Mouse (Mus musculus): ENCODE results near the gene Lifr. TPM values are rescaled to one million over a fixed set of nuclear protein-coding genes. Genes with fewer than 3 reads are reported as not detected.

The Lifr gene
- polyA plus RNA-seq, 1 experiment from 2014 or later, result 19.8 TPM

DNA sequence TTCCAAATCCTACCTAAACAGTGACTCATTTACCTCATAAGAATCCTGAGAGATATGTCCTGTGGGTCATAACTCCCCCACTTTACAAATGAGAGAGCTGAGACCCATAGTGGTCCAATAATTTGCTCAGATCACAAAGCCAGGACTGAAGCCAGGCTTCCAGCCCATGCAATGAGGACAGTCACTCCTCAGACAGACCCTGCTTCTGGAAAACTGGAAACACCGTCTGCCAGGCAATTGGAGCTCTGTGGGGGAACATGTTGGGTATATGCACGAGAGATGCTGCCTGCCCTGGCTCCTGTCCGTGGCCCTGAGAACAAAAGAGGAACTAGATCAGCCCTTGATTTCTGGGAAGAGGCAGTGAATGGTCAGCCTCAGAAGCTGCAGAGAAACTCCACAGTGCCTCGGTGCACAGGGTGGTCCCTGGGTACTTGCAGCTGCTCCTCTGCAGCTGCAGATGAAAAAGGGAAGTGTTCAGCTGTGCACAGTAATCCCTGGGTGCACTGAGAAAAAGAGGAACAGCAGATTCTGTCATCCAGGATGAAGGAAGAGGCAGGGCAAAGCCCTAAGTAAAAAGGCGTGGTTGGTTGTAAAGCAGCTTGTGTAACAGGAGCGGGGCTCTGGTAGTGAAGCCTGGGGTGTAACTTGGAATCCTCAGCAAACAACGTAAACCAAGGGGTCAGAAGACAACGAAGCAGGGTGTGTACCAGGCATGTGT, 5.5 kb upstream of the Lifr start:
- no peak overlapping the region for H3K4me3 ChIP-seq (replicated peaks)
- H3K27ac ChIP-seq, result no peak overlapping the region
- ATAC-seq (ENCODE audit: insufficient read depth, low FRiP score, low read depth), result no peak; the same call in 1 of the 2 replicates

DNA sequence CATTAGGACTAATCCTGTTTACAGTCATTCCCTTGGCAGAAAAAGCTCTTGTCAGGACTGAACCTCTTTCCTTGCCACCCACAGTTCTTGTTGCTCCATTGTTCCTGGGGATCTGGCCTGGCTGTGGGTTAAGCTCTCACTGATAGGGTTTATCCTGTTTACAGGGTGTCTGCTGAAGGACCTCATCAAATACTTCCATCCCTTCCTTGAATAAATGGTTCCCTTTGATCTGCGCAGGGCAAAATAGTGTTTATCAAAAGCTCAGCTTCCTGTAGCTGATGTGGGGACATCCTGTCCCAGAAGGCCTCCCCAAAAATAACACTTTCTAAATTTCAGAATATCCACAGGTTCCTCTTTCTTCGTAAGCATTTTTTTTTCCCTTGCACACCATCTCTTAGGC, 1.7 kb upstream of the Lifr start:
- no peak overlapping the region for H3K9ac ChIP-seq
- no peaks in the 10 kb centered on the region for H3K36me3 ChIP-seq
- ATAC-seq (ENCODE audit: insufficient read depth, low FRiP score, low read depth), result no peak
- no peak overlapping the region for H3K27ac ChIP-seq
- H3K4me2 ChIP-seq, result no peak overlapping the region
- H3K4me1 ChIP-seq, result peaks cover 9% of the 10 kb centered on the region; the same call in 1 of the 2 replicates
- no peak overlapping the region for H3K4me3 ChIP-seq (replicated peaks)
- no peaks in the 10 kb centered on the region for H3K9me3 ChIP-seq
- no peaks in the 10 kb centered on the region for H3K27me3 ChIP-seq (replicated peaks)
- WGBS, result 68% methylated on average over 2 of the region's 2 CpGs

More for the DNA sequence above, 5.5 kb upstream of the Lifr start:
- 21% methylated on average over 8 of the region's 8 CpGs for WGBS
- Histone ChIP-seq H3K9me3 (no peaks in the 10 kb centered on the region), H3K4me2 (no peak overlapping the region), H3K27me3 (replicated peaks) (no peaks in the 10 kb centered on the region), H3K9ac (no peak overlapping the region), H3K4me1 (0 out of 2 replicates have a peak, but pooled peaks cover 4% of the 10 kb centered on the region), H3K36me3 (no peaks in the 10 kb centered on the region)

DNA sequence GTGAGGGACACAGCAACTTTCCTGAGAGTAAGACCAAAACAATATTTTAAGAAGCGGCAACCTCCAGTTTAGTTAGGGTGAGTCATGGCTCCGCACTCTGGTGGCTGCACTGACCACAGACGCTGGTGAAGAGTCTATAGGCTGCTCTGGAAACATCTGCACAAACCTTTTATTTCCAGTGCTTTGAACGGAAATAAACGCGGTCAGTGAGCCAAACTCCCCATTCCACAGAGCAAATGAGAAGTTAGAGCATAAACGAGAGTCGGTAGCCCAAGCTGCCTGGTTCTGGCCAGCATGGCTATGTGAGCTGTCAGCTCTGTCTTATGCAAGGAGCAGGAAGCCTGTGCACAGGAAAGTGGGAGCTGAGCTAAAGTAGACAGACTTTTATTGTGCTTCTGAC, 1.9 kb downstream of the Lifr start:
- H3K27ac ChIP-seq, result no peak overlapping the region
- no peak overlapping the region for H3K4me3 ChIP-seq (replicated peaks)
- peaks cover 5% of the 10 kb centered on the region; the same call in 1 of the 2 replicates for H3K4me1 ChIP-seq
- 37% methylated on average over 8 of the region's 8 CpGs for WGBS
- H3K9ac ChIP-seq, result no peak overlapping the region
- H3K9me3 ChIP-seq, result no peaks in the 10 kb centered on the region
- no peaks in the 10 kb centered on the region for H3K36me3 ChIP-seq
- ATAC-seq (ENCODE audit: insufficient read depth, low FRiP score, low read depth), result no peak
- H3K27me3 ChIP-seq (replicated peaks), result no peaks in the 10 kb centered on the region
- 0 out of 2 replicates have a peak overlapping the region, but pooled peaks have one; percentile 15 for H3K4me2 ChIP-seq

DNA sequence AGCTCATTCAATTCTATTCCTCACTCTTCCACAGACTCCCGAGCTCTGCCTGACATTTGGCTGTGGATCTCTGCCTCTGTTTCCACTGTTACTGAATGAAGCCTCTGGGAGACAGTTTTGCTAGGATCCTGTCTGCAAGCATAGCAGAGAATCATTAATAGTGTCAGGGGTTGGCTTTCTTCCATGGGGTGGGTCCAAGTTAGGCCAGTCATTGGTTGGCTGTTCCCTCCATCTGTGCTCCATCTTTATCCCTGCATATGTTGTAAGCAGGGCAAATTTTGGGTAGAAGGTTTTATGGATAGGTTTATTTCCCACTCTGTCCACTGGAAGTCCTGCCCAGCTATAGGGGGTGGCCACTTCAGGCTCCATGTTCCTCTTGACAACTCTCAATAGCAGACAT, 9.0 kb downstream of the Lifr start:
- ATAC-seq (ENCODE audit: insufficient read depth, low FRiP score, low read depth), result no peak
- no peak overlapping the region for H3K9ac ChIP-seq
- H3K9me3 ChIP-seq, result no peaks in the 10 kb centered on the region
- no peak overlapping the region for H3K4me3 ChIP-seq (replicated peaks)
- no peaks in the 10 kb centered on the region for H3K36me3 ChIP-seq
- WGBS, result 76% methylated on average over 1 of the region's 1 CpGs
- no peak overlapping the region for H3K27ac ChIP-seq
- no peaks in the 10 kb centered on the region for H3K27me3 ChIP-seq (replicated peaks)
- no peak overlapping the region for H3K4me2 ChIP-seq
- no peaks in the 10 kb centered on the region for H3K4me1 ChIP-seq

DNA sequence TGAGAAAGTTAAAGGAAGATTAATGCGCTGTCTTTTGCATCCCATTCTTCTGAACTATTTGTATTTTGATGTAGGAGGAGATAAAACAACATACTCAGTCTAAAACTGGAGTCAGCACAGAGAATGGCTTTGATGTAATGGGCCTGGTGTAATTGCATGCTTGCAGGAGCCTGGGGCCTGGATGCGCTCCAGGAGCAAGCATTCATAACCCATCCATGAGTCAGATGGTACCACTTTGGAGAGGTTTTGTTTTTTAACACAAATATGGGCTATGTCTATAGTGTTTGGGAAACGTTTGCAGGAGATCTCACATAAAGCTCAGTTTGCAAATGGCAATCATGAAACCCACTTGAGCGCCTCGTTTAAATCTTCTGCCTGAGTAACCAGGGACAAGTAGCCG, 9.8 kb downstream of the Lifr start:
- no peak overlapping the region for H3K9ac ChIP-seq
- H3K4me1 ChIP-seq, result no peaks in the 10 kb centered on the region
- no peaks in the 10 kb centered on the region for H3K27me3 ChIP-seq (replicated peaks)
- ATAC-seq (ENCODE audit: insufficient read depth, low FRiP score, low read depth), result no peak
- no peaks in the 10 kb centered on the region for H3K36me3 ChIP-seq
- H3K27ac ChIP-seq, result no peak overlapping the region
- 82% methylated on average over 6 of the region's 6 CpGs for WGBS
- H3K4me3 ChIP-seq (replicated peaks), result no peak overlapping the region
- H3K4me2 ChIP-seq, result no peak overlapping the region
- H3K9me3 ChIP-seq, result no peaks in the 10 kb centered on the region

DNA sequence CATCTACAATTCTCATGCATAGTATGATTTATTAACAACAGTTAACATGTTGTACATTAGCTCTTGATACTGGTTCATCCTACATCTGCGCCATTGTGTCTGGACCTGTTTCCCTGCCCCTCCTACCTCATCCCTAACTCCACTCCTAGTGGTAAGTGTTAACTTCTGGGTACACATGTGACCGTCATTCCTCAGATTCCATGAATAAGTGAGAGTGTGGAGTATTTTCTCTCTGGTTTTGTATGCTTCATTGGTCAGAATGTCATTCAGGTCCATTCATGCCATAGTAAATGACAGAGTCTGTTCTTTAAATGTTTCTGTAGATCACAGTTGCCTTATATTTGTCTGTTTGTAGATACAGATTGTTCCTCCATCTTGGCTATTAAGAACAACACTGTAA, 12.6 kb downstream of the Lifr start:
- Histone ChIP-seq H3K9me3 (no peaks in the 10 kb centered on the region), H3K36me3 (no peaks in the 10 kb centered on the region), H3K4me1 (no peaks in the 10 kb centered on the region), H3K27ac (no peak overlapping the region), H3K4me3 (replicated peaks) (no peak overlapping the region), H3K9ac (no peak overlapping the region), H3K27me3 (replicated peaks) (no peaks in the 10 kb centered on the region), H3K4me2 (no peak overlapping the region)
- ATAC-seq (ENCODE audit: insufficient read depth, low FRiP score, low read depth), result no peak
- WGBS, result 78% methylated on average over 2 of the region's 2 CpGs

DNA sequence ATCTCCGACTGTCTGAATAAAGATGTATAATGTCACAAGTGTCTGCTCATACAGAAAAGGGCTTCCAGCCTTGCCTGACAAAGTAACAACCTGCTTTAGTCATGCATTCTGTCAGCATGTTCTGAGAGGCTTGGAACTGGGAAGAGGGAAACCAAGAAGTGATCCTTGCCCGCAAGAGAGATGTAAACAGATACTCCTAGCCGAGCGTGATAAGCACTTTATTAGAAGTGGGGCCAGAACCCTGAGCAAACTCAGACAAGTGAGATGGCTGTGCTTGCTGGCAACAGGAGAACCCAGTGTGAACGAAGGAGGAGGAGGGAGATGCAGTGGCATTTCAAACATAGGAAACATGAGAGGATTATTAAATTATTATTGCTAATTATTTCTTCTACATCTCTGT, 14.8 kb downstream of the Lifr start:
- Histone ChIP-seq H3K4me3 (replicated peaks) (no peak overlapping the region), H3K27me3 (replicated peaks) (no peaks in the 10 kb centered on the region), H3K4me1 (no peaks in the 10 kb centered on the region), H3K27ac (no peak overlapping the region), H3K9me3 (no peaks in the 10 kb centered on the region), H3K4me2 (no peak overlapping the region), H3K9ac (no peak overlapping the region), H3K36me3 (no peaks in the 10 kb centered on the region)
- 31% methylated on average over 5 of the region's 5 CpGs for WGBS
- no peak for ATAC-seq (ENCODE audit: insufficient read depth, low FRiP score, low read depth)

DNA sequence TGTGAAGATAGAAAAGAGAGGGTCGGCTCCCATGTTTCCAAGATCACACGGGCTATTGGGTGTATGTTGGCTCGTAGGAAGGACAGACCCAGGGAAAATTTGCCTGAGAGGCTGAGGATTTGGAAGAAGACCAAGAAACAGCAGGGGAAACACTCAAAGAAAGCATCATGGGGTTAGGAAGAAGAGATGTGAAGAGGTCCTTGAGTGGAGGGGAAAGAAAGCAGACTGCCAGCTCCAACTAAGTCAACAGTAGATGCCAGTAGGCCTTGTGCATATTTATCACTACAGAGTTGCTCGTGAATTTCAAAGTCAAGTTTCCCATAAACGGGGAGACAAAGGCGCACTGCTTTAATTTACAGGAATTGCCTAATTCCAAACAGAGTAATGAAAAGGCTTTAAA, 17.7 kb downstream of the Lifr start:
- H3K36me3 ChIP-seq, result no peaks in the 10 kb centered on the region
- H3K27ac ChIP-seq, result no peak overlapping the region
- H3K27me3 ChIP-seq (replicated peaks), result no peaks in the 10 kb centered on the region
- H3K4me2 ChIP-seq, result no peak overlapping the region
- no peak overlapping the region for H3K4me3 ChIP-seq (replicated peaks)
- H3K9me3 ChIP-seq, result no peaks in the 10 kb centered on the region
- 83% methylated on average over 6 of the region's 6 CpGs for WGBS
- no peaks in the 10 kb centered on the region for H3K4me1 ChIP-seq
- no peak overlapping the region for H3K9ac ChIP-seq
- no peak for ATAC-seq (ENCODE audit: insufficient read depth, low FRiP score, low read depth)

DNA sequence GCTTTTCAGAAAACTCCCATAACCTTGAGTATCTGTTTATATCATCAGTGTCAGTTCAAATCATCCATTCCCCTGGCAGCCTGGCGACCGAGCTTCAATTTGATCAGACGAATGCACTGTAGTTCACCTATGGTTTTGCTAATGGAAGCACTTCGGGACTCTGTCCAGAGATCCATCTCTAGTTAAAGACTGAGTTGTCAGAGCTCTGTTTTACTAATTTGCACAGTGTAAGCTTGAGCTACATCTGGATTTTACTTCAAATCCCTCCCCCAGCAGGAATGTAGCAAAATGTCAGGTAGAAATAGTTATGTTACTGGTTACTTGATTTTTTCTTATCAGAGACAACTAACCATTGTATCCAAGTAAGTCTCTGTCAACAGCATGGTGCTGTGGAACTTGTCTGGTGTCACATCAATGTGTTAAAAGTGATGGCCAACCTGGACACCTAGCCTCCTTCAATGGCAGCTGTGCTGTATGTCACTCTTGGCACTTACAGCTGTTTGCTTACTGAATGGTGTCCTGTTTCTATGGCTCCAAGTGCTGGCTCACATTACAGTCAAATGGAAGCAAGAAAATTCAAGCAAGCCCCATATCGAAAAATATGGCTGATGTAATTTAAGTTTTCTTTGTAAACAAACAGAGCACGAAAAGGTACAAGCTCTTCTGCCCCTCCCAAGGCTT, 22.0 kb downstream of the Lifr start:
- Histone ChIP-seq H3K4me1 (no peaks in the 10 kb centered on the region), H3K9ac (no peak overlapping the region), H3K4me3 (replicated peaks) (no peak overlapping the region), H3K36me3 (no peaks in the 10 kb centered on the region), H3K9me3 (no peaks in the 10 kb centered on the region), H3K4me2 (no peak overlapping the region), H3K27ac (no peak overlapping the region), H3K27me3 (replicated peaks) (no peaks in the 10 kb centered on the region)
- WGBS, result 55% methylated on average over 6 of the region's 6 CpGs
- no peak for ATAC-seq (ENCODE audit: insufficient read depth, low FRiP score, low read depth)

DNA sequence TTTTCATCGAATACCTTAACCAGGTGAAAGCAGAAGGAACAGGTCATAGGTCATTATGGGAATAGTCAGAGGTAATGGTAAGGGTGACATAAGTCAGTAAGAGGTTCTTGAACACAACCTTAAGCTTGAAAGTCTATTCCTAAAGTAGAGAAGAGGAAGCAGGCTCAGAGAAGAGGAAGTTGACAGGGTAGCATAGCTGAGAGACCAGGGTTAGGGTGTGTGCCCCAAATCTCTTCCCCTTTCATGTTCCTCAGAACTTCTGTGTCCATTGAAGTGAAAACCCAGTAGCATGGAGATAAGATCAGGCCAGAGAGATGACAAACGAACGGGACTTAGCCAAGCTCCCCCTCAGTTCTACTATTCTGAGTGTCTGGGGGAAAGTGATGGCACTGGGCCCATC, 23.5 kb downstream of the Lifr start:
- H3K9me3 ChIP-seq, result no peaks in the 10 kb centered on the region
- H3K4me2 ChIP-seq, result no peak overlapping the region
- H3K4me1 ChIP-seq, result no peaks in the 10 kb centered on the region
- H3K4me3 ChIP-seq (replicated peaks), result no peak overlapping the region
- no peaks in the 10 kb centered on the region for H3K27me3 ChIP-seq (replicated peaks)
- H3K36me3 ChIP-seq, result no peaks in the 10 kb centered on the region
- H3K9ac ChIP-seq, result no peak overlapping the region
- no peak for ATAC-seq (ENCODE audit: insufficient read depth, low FRiP score, low read depth)
- no peak overlapping the region for H3K27ac ChIP-seq
- 60% methylated on average over 3 of the region's 3 CpGs for WGBS

DNA sequence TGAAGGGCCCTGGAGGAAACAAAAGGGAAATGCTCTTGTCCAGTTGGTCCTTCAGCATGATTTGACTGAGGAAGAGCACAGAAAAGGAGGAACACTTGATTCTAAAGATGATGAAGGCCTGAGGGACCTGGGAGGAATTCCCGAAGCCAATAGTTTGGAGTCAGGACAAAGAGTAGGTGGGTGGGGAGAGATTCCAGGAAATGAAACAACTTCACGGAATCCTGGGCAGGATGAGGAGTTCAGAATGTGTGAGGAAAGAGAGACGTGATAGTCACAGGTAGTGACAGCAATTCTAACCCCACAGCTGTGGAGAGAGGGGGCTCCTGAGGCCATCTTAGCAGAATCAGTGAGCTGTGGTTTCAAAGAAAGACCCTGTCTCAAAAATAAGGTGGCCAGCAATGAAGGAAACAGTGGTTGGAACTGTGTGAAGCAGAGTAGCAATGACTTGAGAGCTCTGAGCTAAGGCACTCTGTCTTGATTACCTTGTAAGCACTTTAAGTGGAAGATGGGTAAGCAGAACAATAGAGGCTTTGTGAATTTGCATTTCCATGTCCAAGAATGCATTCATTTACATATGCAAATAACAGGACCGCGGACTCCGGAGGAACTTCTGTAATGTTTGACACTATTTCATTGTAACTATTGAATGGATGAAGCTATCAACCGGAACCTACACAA, 25.1 kb downstream of the Lifr start:
- Histone ChIP-seq H3K36me3 (no peaks in the 10 kb centered on the region), H3K9ac (no peak overlapping the region), H3K4me2 (no peak overlapping the region), H3K4me1 (no peaks in the 10 kb centered on the region), H3K27me3 (replicated peaks) (no peaks in the 10 kb centered on the region), H3K27ac (no peak overlapping the region), H3K9me3 (no peaks in the 10 kb centered on the region), H3K4me3 (replicated peaks) (no peak overlapping the region)
- no peak for ATAC-seq (ENCODE audit: insufficient read depth, low FRiP score, low read depth)
- 66% methylated on average over 7 of the region's 7 CpGs for WGBS

DNA sequence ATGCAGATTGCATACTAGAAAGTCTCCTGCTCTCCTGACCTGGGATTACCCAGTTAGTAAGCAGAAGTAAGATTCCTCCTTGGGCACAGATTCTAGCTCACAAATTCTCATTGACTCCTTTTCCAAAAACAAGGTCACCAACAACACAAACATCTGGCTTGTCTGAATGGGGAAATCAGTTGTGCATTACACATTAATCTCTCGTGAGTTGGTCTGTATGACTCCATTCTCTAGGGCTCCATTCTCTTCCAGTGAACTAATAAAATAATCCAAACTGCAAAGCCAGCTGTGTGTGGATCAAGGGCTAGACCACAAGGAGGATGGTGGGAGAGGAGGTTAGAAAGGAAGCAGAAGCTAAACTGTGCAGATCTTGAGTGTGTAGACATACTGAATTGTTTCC, 25.8 kb downstream of the Lifr start:
- no peak overlapping the region for H3K9ac ChIP-seq
- ATAC-seq (ENCODE audit: insufficient read depth, low FRiP score, low read depth), result no peak
- no peaks in the 10 kb centered on the region for H3K9me3 ChIP-seq
- no peaks in the 10 kb centered on the region for H3K36me3 ChIP-seq
- H3K27ac ChIP-seq, result no peak overlapping the region
- H3K4me3 ChIP-seq (replicated peaks), result no peak overlapping the region
- 78% methylated on average over 1 of the region's 1 CpGs for WGBS
- no peaks in the 10 kb centered on the region for H3K27me3 ChIP-seq (replicated peaks)
- no peaks in the 10 kb centered on the region for H3K4me1 ChIP-seq
- H3K4me2 ChIP-seq, result no peak overlapping the region
